Mouse (Mus musculus): ENCODE results near the gene Nrgn. TPM values are rescaled to one million over a fixed set of nuclear protein-coding genes. Genes with fewer than 3 reads are reported as not detected.

Gene Nrgn
- total RNA-seq (2023), result 1 to 10 TPM in 1 of 2 experiments, under 1 TPM in 1; 0.95 to 1.7 TPM

GRCm38 (mm10) chr9:37552536-37553293, at the start of gene Nrgn:
Gene Nrgn, minus strand, starts transcription at chr9:37552904.

GRCm38 (mm10) chr9:37554838-37555748, 2.4 kb upstream of the Nrgn start, which contains the start of gene Siae:
Gene Siae, plus strand, starts transcription at chr9:37555698.

GRCm38 (mm10) chr9:37539170-37540025, 13.3 kb downstream of the Nrgn start, which contains the start of gene Vsig2:
Gene Vsig2, plus strand, starts transcription at chr9:37539255.

GRCm38 (mm10) chr9:37527396-37528224, 25.1 kb downstream of the Nrgn start, which contains the start of gene Esam:
Gene Esam, plus strand, starts transcription at chr9:37528078.

Other genes with a start within 250 kb of the Nrgn start
- gene Ccdc15, start 204.5 kb downstream of the Nrgn start, total RNA-seq (2023), result 1 to 10 TPM; 6.4 to 7.2 TPM
- not detected for gene Hepacam, start 185.6 kb downstream of the Nrgn start, total RNA-seq (2023)
- under 1 TPM; 0.22 to 0.24 TPM for gene Robo4, start 151.0 kb downstream of the Nrgn start, total RNA-seq (2023)
- under 1 TPM in 1 of 2 experiments, not detected in 1; 0.16 TPM for gene Robo3, start 119.7 kb downstream of the Nrgn start, total RNA-seq (2023)
- gene Msantd2, start 63.6 kb downstream of the Nrgn start, total RNA-seq (2023), result 10 to 100 TPM; 10.8 to 12.0 TPM
- under 1 TPM; 0.40 to 0.64 TPM for gene Esam, start 24.8 kb downstream of the Nrgn start, total RNA-seq (2023)
- gene Vsig2, start 13.6 kb downstream of the Nrgn start, total RNA-seq (2023), result not detected
- gene Siae, start 2.8 kb upstream of the Nrgn start, total RNA-seq (2023), result 1 to 10 TPM; 3.5 to 4.4 TPM
- gene Spa17, start 60.8 kb upstream of the Nrgn start, total RNA-seq (2023), result not detected
- gene Tbrg1, start 104.4 kb upstream of the Nrgn start, total RNA-seq (2023), result 10 to 100 TPM; 38.1 to 45.5 TPM
- gene Panx3, start 116.3 kb upstream of the Nrgn start, total RNA-seq (2023), result not detected
- not detected for gene Olfr160, start 163.3 kb upstream of the Nrgn start, total RNA-seq (2023)
- not detected for gene Olfr874, start 192.2 kb upstream of the Nrgn start, total RNA-seq (2023)
- not detected for gene Olfr875, start 219.0 kb upstream of the Nrgn start, total RNA-seq (2023)

Data from neutrophil, adult 59 days (primary cell).